Comparison of ENCODE assay signal across 20 mouse cellular contexts in genomic region chr4:95462476-95462875, GRCm38 (mm10).
DNase-seq lines count a peak whose midpoint lies in the region; TF ChIP-seq lines count a peak whose summit lies in the region.
"Had no signal": no experiment of that assay in that cellular context is flagged by ENCODE, and none has a peak within 500 bp of the region (broad histone marks: within the 10 kb centered on the region; RNA-seq: fewer than 3 reads in every experiment).

No protein-coding gene starts in this region.

- no peaks in the 10 kb centered on the region for H3K27me3 ChIP-seq in liver, adult 2 months (ENCODE audit: control insufficient read depth, insufficient read depth, low read length)
- H3K27me3 ChIP-seq: embryonic facial prominence, embryonic 12.5 days; forebrain, embryonic 12.5 days; heart, embryonic 15.5 days; hindbrain, embryonic 12.5 days; Patski had no signal

- no peak overlapping the region for H3K9ac ChIP-seq in liver, adult 2 months (ENCODE audit: low read depth, low read length)
- H3K9ac ChIP-seq: embryonic facial prominence, embryonic 12.5 days; forebrain, embryonic 12.5 days; heart, embryonic 15.5 days; hindbrain, embryonic 12.5 days had no signal

- WGBS in liver, adult 2 months: 63% methylated on average over 3 of the region's 3 CpGs

- no peaks in the 10 kb centered on the region for H3K4me1 ChIP-seq in liver, adult 2 months (ENCODE audit: control insufficient read depth, insufficient read depth, low read length)
- H3K4me1 ChIP-seq: embryonic facial prominence, embryonic 12.5 days; forebrain, embryonic 12.5 days; heart, embryonic 15.5 days; hindbrain, embryonic 12.5 days had no signal

- H3K4me3 ChIP-seq in liver, adult 2 months (ENCODE audit: insufficient read depth, low read depth, low read length): no peak overlapping the region
- H3K4me3 ChIP-seq: embryonic facial prominence, embryonic 12.5 days; forebrain, embryonic 12.5 days; heart, adult 2 months; heart, embryonic 15.5 days; hindbrain, embryonic 12.5 days had no signal

- no peaks in the 10 kb centered on the region for H3K36me3 ChIP-seq in liver, adult 2 months (ENCODE audit: control insufficient read depth, insufficient read depth, low read length)
- H3K36me3 ChIP-seq: embryonic facial prominence, embryonic 12.5 days; forebrain, embryonic 12.5 days; G1E; heart, embryonic 15.5 days; hindbrain, embryonic 12.5 days had no signal

- no peak overlapping the region for H3K27ac ChIP-seq in liver, adult 2 months (replicated peaks; ENCODE audit: insufficient read depth, low read depth, low read length)
- H3K27ac ChIP-seq: embryonic facial prominence, embryonic 12.5 days; forebrain, embryonic 12.5 days; heart, embryonic 15.5 days; hindbrain, embryonic 12.5 days had no signal

- peak; percentile 49 to 67 for DNase-seq in heart, adult 18-20 months
- DNase-seq in heart, postnatal 25 days (ENCODE audit: low spot score): no peak
- DNase-seq in liver, adult 2 months (ENCODE audit: extremely low read depth, low read depth, low spot score): peak; percentile 8
- DNase-seq in liver (no peak), 3134 (ENCODE audit: extremely low read depth, insufficient read length, low spot score) (peak; percentile 20)
- peak; percentile 31 for DNase-seq in Muller cell, postnatal 12 days (ENCODE audit: inconsistent ontology term)
- no peak for DNase-seq in left cerebral cortex, adult 11 months (ENCODE audit: low spot score)
- no peak for DNase-seq in embryo, embryonic 10.5 days (ENCODE audit: low spot score)
- DNase-seq: B cell, adult 2 months; cerebellum, adult 2 months; cerebellum, postnatal 14 days; heart, postnatal 36 days; kidney, adult 9 months had no signal

- H3K79me2 ChIP-seq in liver, adult 2 months (ENCODE audit: control insufficient read depth, insufficient read depth, low read length): no peaks in the 10 kb centered on the region

- TF ChIP-seq POLR2A in liver, adult 2 months (IDR thresholded peaks at IDR 0.05; ENCODE audit: extremely low read depth, insufficient read depth, low read length): no peak

- intact Hi-C loops in heart, postnatal 25 days (cut with DNase I): no loop called here

- TF ChIP-seq CTCF in liver, adult 2 months (IDR thresholded peaks at IDR 0.05; ENCODE audit: low read depth, low read length): no peak

Comparison
In these comparisons a context has a peak if more than half of its experiments do, and no peak if none do; other contexts are left out.
1. DNase-seq: peak in heart, adult 18-20 months (2 of 2), liver, adult 2 months (single experiment), 3134 (single experiment) and Muller cell, postnatal 12 days (single experiment); none in heart, postnatal 25 days (single experiment), liver (single experiment), left cerebral cortex, adult 11 months (single experiment) and embryo, embryonic 10.5 days (single experiment).